In the genomic region with DNA sequence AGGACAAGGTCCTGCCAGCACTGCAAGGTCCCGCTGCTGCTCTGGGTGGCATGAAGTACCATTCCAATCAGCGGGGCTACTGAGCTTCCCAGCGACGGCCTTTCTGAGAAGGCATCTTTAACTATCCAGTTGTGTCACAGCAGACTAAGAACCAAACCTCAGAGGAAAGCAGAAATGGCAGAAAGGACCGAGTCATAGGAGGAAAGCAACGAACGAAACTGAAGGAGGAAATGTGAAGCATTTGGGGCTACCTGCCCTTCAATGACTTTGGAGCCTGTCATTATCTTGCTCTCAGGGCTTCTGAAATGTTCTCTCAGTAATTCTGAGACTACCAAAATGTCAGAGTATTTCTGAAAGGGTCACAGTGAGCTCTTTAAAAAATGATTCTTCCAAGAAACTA, we compare ENCODE assay signal across 24 mouse cellular contexts. TPM values are rescaled to one million over a fixed set of nuclear protein-coding genes. Genes with fewer than 3 reads are reported as not detected.
DNase-seq lines count a peak whose midpoint lies in the region; ATAC-seq lines count a peak whose summit lies in the region.
"Had no signal": no experiment of that assay in that cellular context is flagged by ENCODE, and none has a peak within 500 bp of the region (broad histone marks: within the 10 kb centered on the region; RNA-seq: fewer than 3 reads in every experiment).

No protein-coding gene starts in this region.

- no peaks in the 10 kb centered on the region for H3K9me3 ChIP-seq in intestine, embryonic 14.5 days (ENCODE audit: control insufficient read depth, low read length)
- no peaks in the 10 kb centered on the region for H3K9me3 ChIP-seq in intestine, embryonic 16.5 days (ENCODE audit: control insufficient read depth, low read length)
- H3K9me3 ChIP-seq: embryonic facial prominence, embryonic 13.5 days; embryonic facial prominence, embryonic 15.5 days; forebrain, embryonic 13.5 days; forebrain, embryonic 15.5 days; G1E had no signal

- ATAC-seq in intestine, embryonic 14.5 days (replicated peaks; ENCODE audit: low FRiP score, low TSS enrichment, low read depth): no peak
- ATAC-seq in intestine, embryonic 16.5 days: no peak
- ATAC-seq in common myeloid progenitor, adult 5-6 weeks (replicated peaks; ENCODE audit: low read depth, poor library complexity, severe bottlenecking): peak; percentile 24; the same call in 1 of the 2 replicates
- peak; percentile 52 for ATAC-seq in megakaryocyte, adult 5-6 weeks (ENCODE audit: poor library complexity, severe bottlenecking)
- ATAC-seq in erythroblast, adult 5-6 weeks (replicated peaks; ENCODE audit: low FRiP score, poor library complexity, severe bottlenecking): no peak
- ATAC-seq: activated CD4-positive, CD25-positive, alpha-beta regulatory T cell, adult 4 months; forebrain, embryonic 13.5 days; forebrain, embryonic 15.5 days; forebrain, postnatal 0 days; Patski had no signal

- no peak overlapping the region for H3K4me2 ChIP-seq in intestine, embryonic 14.5 days (ENCODE audit: low read length)
- H3K4me2 ChIP-seq in intestine, embryonic 16.5 days (ENCODE audit: low read depth, low read length): no peak overlapping the region
- H3K4me2 ChIP-seq: embryonic facial prominence, embryonic 13.5 days; embryonic facial prominence, embryonic 15.5 days; forebrain, embryonic 13.5 days; forebrain, embryonic 15.5 days had no signal

- no peak overlapping the region for H3K27ac ChIP-seq in intestine, embryonic 14.5 days (ENCODE audit: low read depth)
- H3K27ac ChIP-seq in intestine, embryonic 16.5 days (ENCODE audit: low read length): no peak overlapping the region
- H3K27ac ChIP-seq: embryonic facial prominence, embryonic 13.5 days; embryonic facial prominence, embryonic 15.5 days; forebrain, embryonic 13.5 days; forebrain, embryonic 15.5 days had no signal

- no peak overlapping the region for H3K9ac ChIP-seq in intestine, embryonic 14.5 days (ENCODE audit: low read length)
- no peak overlapping the region for H3K9ac ChIP-seq in intestine, embryonic 16.5 days (ENCODE audit: low read depth, low read length)
- H3K9ac ChIP-seq: embryonic facial prominence, embryonic 13.5 days; embryonic facial prominence, embryonic 15.5 days; forebrain, embryonic 13.5 days; forebrain, embryonic 15.5 days; forebrain, postnatal 0 days had no signal

- 83% methylated on average over 7 of the region's 7 CpGs for WGBS in intestine, embryonic 14.5 days
- WGBS in intestine, embryonic 16.5 days: 82% methylated on average over 7 of the region's 7 CpGs

- no peaks in the 10 kb centered on the region for H3K36me3 ChIP-seq in intestine, embryonic 14.5 days (ENCODE audit: control insufficient read depth, insufficient read depth, low read length)
- H3K36me3 ChIP-seq in intestine, embryonic 16.5 days (ENCODE audit: control insufficient read depth, insufficient read depth, low read length): no peaks in the 10 kb centered on the region
- H3K36me3 ChIP-seq: embryonic facial prominence, embryonic 13.5 days; embryonic facial prominence, embryonic 15.5 days; forebrain, embryonic 15.5 days; G1E had no signal

- H3K27me3 ChIP-seq in intestine, embryonic 14.5 days (replicated peaks; ENCODE audit: control insufficient read depth, insufficient read depth, low read length): no peaks in the 10 kb centered on the region
- H3K27me3 ChIP-seq in intestine, embryonic 16.5 days (replicated peaks; ENCODE audit: control insufficient read depth, insufficient read depth, low read length): no peaks in the 10 kb centered on the region
- H3K27me3 ChIP-seq: embryonic facial prominence, embryonic 13.5 days; embryonic facial prominence, embryonic 15.5 days; forebrain, embryonic 13.5 days; forebrain, embryonic 15.5 days had no signal

- peak; percentile 41 for DNase-seq in intestine, embryonic 14.5 days (ENCODE audit: low spot score)
- DNase-seq in c-Kit-positive CD71-positive TER-119-positive erythroid progenitor cells, embryonic 14.5 days (ENCODE audit: low spot score): no peak
- no peak for DNase-seq in gastrocnemius, postnatal 14 days
- DNase-seq: adrenal gland, adult 2 months; adrenal gland, postnatal 10 days; adrenal gland, postnatal 25 days; cerebellum, adult 11-12 months; cerebellum, adult 2 months; cerebellum, adult 9-10 months; cerebellum, postnatal 10 days; cerebellum, postnatal 25 days; embryo, embryonic 11 days; forebrain, postnatal 0 days had no signal

- H3K4me1 ChIP-seq in intestine, embryonic 14.5 days (replicated peaks; ENCODE audit: control insufficient read depth, insufficient read depth, low read length): no peaks in the 10 kb centered on the region
- H3K4me1 ChIP-seq in intestine, embryonic 16.5 days (ENCODE audit: control insufficient read depth, insufficient read depth, low read length): no peaks in the 10 kb centered on the region
- H3K4me1 ChIP-seq: embryonic facial prominence, embryonic 13.5 days; embryonic facial prominence, embryonic 15.5 days; forebrain, embryonic 13.5 days; forebrain, embryonic 15.5 days had no signal

- intact Hi-C loops in gastrocnemius, postnatal 14 days (cut with DNase I; ENCODE audit: low total_unique reads): no loop called here

- H3K4me3 ChIP-seq in intestine, embryonic 14.5 days (ENCODE audit: low read depth, low read length): no peak overlapping the region
- H3K4me3 ChIP-seq in intestine, embryonic 16.5 days (ENCODE audit: low read length): no peak overlapping the region
- H3K4me3 ChIP-seq: embryonic facial prominence, embryonic 13.5 days; embryonic facial prominence, embryonic 15.5 days; forebrain, embryonic 13.5 days; forebrain, embryonic 15.5 days had no signal

RNA-seq across cellular contexts. Expression of gene Ndufb6, which starts 45.4 kb away (rescaled TPM):
- 326 and 341 TPM in 2 replicates for polyA plus RNA-seq in intestine, embryonic 14.5 days (2014; fragmentation: Nextera tagmentation; extraction: Ambion mirVana)
- 399 and 413 TPM in 2 replicates for polyA plus RNA-seq in intestine, embryonic 16.5 days (2015; fragmentation: Nextera tagmentation; extraction: Ambion mirVana)
- 39.5 and 47.0 TPM in 2 replicates for total RNA-seq in common myeloid progenitor, adult 5-6 weeks (2017)
- total RNA-seq in megakaryocyte, adult 5-6 weeks (2015): 107 and 117 TPM in 2 replicates
- total RNA-seq in megakaryocyte, adult 5-6 weeks (2017): 33.3 and 47.0 TPM in 2 replicates
- total RNA-seq in erythroblast, adult 5-6 weeks (2015; ENCODE audit: low replicate concordance): 24.5 and 32.1 TPM in 2 replicates
- 5.6 and 31.8 TPM in 2 replicates for total RNA-seq in erythroblast, adult 5-6 weeks (2017; ENCODE audit: low replicate concordance)
- total RNA-seq in gastrocnemius, postnatal 14 days (2021): 100 to 1,000 TPM; 230 to 264 TPM

RNA-seq across cellular contexts. Expression of gene Topors, which starts 55.0 kb away (rescaled TPM):
- polyA plus RNA-seq in intestine, embryonic 14.5 days (2014; fragmentation: Nextera tagmentation; extraction: Ambion mirVana): 40.6 and 43.3 TPM in 2 replicates
- polyA plus RNA-seq in intestine, embryonic 16.5 days (2015; fragmentation: Nextera tagmentation; extraction: Ambion mirVana): 30.4 and 31.4 TPM in 2 replicates
- 93.8 and 107 TPM in 2 replicates for total RNA-seq in common myeloid progenitor, adult 5-6 weeks (2017)
- total RNA-seq in megakaryocyte, adult 5-6 weeks (2015): 23.8 and 27.2 TPM in 2 replicates
- 43.1 and 46.2 TPM in 2 replicates for total RNA-seq in megakaryocyte, adult 5-6 weeks (2017)
- total RNA-seq in erythroblast, adult 5-6 weeks (2015; ENCODE audit: low replicate concordance): 10.0 and 12.3 TPM in 2 replicates
- 11.0 and 14.8 TPM in 2 replicates for total RNA-seq in erythroblast, adult 5-6 weeks (2017; ENCODE audit: low replicate concordance)
- 10 to 100 TPM in 1 of 2 experiments, 1 to 10 TPM in 1; 9.0 to 10.7 TPM for total RNA-seq in gastrocnemius, postnatal 14 days (2021)

RNA-seq across cellular contexts. Expression of gene Smim27, which starts 55.2 kb away (rescaled TPM):
- 36.1 and 43.5 TPM in 2 replicates for polyA plus RNA-seq in intestine, embryonic 14.5 days (2014; fragmentation: Nextera tagmentation; extraction: Ambion mirVana)
- 27.4 and 28.9 TPM in 2 replicates for polyA plus RNA-seq in intestine, embryonic 16.5 days (2015; fragmentation: Nextera tagmentation; extraction: Ambion mirVana)
- total RNA-seq in common myeloid progenitor, adult 5-6 weeks (2017): 7.9 and 13.2 TPM in 2 replicates
- total RNA-seq in megakaryocyte, adult 5-6 weeks (2015): 15.8 and 19.0 TPM in 2 replicates
- 8.3 and 11.3 TPM in 2 replicates for total RNA-seq in megakaryocyte, adult 5-6 weeks (2017)
- 2.5 TPM in 1 of 2 replicates, not detected in the other for total RNA-seq in erythroblast, adult 5-6 weeks (2015; ENCODE audit: low replicate concordance)
- 4.2 and 4.4 TPM in 2 replicates for total RNA-seq in erythroblast, adult 5-6 weeks (2017; ENCODE audit: low replicate concordance)
- total RNA-seq in gastrocnemius, postnatal 14 days (2021): 10 to 100 TPM; 38.9 to 45.9 TPM

Comparison
In these comparisons a context has a peak if more than half of its experiments do, and no peak if none do; other contexts are left out.
1. ATAC-seq: peak in common myeloid progenitor, adult 5-6 weeks (single experiment) and megakaryocyte, adult 5-6 weeks (single experiment); none in intestine, embryonic 14.5 days (single experiment), intestine, embryonic 16.5 days (single experiment) and erythroblast, adult 5-6 weeks (single experiment).